Mouse (Mus musculus) ES-E14 (cell line): ENCODE measurements at regions not wholly inside any gene's neighbourhood (a gene's known extent, or its start where the extent isn't known, plus 50 kb on each side); places are given as distances from the start of the nearest gene placed in this dataset.
A peak's percentile ranks its signal among the peaks of the same experiment; 100 is the strongest.
"Not testable (repeated sequence)": the region's sequence is repeated elsewhere in the genome, so short reads cannot be mapped to it uniquely, and the experiment has no call there.

Experiments used
- DNase-seq: peaks from one replicate; pipeline ENCODE4 v3.0.0-alpha.2; 2013; ENCODE audit warnings: low read depth, low spot score
- H3K27ac ChIP-seq: 2 replicates; pipeline ENCODE4 v1.5.1; 2012; ENCODE audit warnings: low read depth, mild to moderate bottlenecking, low read length, moderate library complexity, mixed read lengths; ENCODE audit not compliant: poor library complexity, insufficient read depth, severe bottlenecking
- H3K36me3 ChIP-seq: 2 replicates; pipeline ENCODE4 v1.6.1; 2012; ENCODE audit warnings: mild to moderate bottlenecking, low read length, moderate library complexity, mixed read lengths; ENCODE audit not compliant: control insufficient read depth, poor library complexity, insufficient read depth, severe bottlenecking
- H3K4me1 ChIP-seq, 2 experiments: fragments of 150-350 bp in 1 of 2; sonication (generic) in 1 of 2; 2 replicates each; pipeline ENCODE4 v1.6.1; 2012; ENCODE audit warnings: low read length in 2 of 2, mild to moderate bottlenecking in 1 of 2, mixed read lengths in 1 of 2; ENCODE audit not compliant: control insufficient read depth in 2 of 2, insufficient read depth in 2 of 2, poor library complexity in 1 of 2
- H3K4me3 ChIP-seq, 2 experiments: fragments of 150-350 bp in 1 of 2; sonication (generic) in 1 of 2; 2 replicates each; pipeline ENCODE4 v1.5.1; 2012; ENCODE audit warnings: low read length in 2 of 2, low read depth in 1 of 2, mild to moderate bottlenecking in 1 of 2, mixed read lengths in 1 of 2; ENCODE audit not compliant: insufficient read depth in 1 of 2, poor library complexity in 1 of 2, severe bottlenecking in 1 of 2
- H3K9ac ChIP-seq: 2 replicates; pipeline ENCODE4 v1.6.1; 2012; ENCODE audit warnings: low read depth, mild to moderate bottlenecking, low read length, mixed read lengths; ENCODE audit not compliant: poor library complexity, insufficient read depth, severe bottlenecking
- H3K9me3 ChIP-seq: fragments of 150-350 bp; sonication (generic); 2 replicates; pipeline ENCODE4 v1.6.1; 2012; ENCODE audit warnings: low read depth, mild to moderate bottlenecking, low read length; ENCODE audit not compliant: control insufficient read depth, insufficient read depth
- CHD2 ChIP-seq: IDR thresholded peaks from 2 replicates; pipeline ENCODE4 v1.6.1; 2014; ENCODE audit warnings: mild to moderate bottlenecking, low read depth, low read length, inconsistent platforms
- HCFC1 ChIP-seq: IDR thresholded peaks from 2 replicates; pipeline ENCODE4 v1.6.1; 2012; ENCODE audit warnings: low read length, inconsistent platforms, borderline replicate concordance; ENCODE audit not compliant: insufficient read depth
- MAFK ChIP-seq: IDR thresholded peaks from 2 replicates; pipeline ENCODE4 v1.6.1; 2014; ENCODE audit warnings: mild to moderate bottlenecking, low read depth, low read length, inconsistent platforms; ENCODE audit not compliant: insufficient read depth
- ZC3H11A ChIP-seq: IDR thresholded peaks from 2 replicates; pipeline ENCODE4 v1.6.1; 2012; ENCODE audit warnings: low read depth, mild to moderate bottlenecking, inconsistent platforms, low read length, borderline replicate concordance
- ZNF384 ChIP-seq: IDR thresholded peaks from 2 replicates; pipeline ENCODE4 v1.6.1; 2012; ENCODE audit warnings: low read depth, low read length, inconsistent platforms
- in situ Hi-C, 2 experiments: fragments of 600-800 bp; cut with MboI; formaldehyde crosslinking; loops; one replicate each; pipeline ENCODE4 v1.15.1; 2025; ENCODE audit warnings: low sequenced_read_pairs in 2 of 2, inconsistent platforms in 1 of 2; ENCODE audit not compliant: unreplicated experiment in 2 of 2

DNA sequence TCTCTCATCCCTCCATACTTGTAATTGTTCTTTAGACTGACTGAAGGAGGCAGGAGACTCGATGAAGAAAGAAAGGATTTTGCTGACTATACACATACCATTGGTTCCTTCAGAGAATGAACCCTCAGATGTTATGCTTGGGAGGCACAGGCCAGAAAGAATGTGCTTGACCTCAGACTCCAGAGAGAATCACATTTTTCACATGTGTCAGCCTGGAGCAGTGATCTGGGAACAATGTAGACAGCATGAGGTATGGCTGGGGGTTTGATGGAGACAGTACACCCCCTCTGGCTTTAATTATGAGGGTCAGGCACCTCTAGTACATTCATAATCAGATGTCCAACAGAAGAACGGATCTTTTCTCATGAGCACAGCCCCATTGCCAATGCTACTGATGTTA is 70.3 kb upstream of the Cobl start:
- in situ Hi-C loops: loop anchor here (25.0 kb wide), 2 partner anchors 498 to 1073 kb away; partner anchors contain the start of genes Grb10 (in 1 of the 2), Spata48 (in 1 of the 2) and Zpbp (in 1 of the 2)
- no peak overlapping the region for H3K27ac ChIP-seq
- no peaks in the 10 kb centered on the region for H3K9me3 ChIP-seq
- no peak for DNase-seq
- H3K36me3 ChIP-seq: no peaks in the 10 kb centered on the region
- H3K4me1 ChIP-seq: peaks cover 0 to 3% of the 10 kb centered on the region in 2 experiments; a peak in 1 of 4 replicates
- H3K4me3 ChIP-seq: no peak overlapping the region
- no peak overlapping the region for H3K9ac ChIP-seq
- TF ChIP-seq HCFC1: no peak
- TF ChIP-seq MAFK: no peak
- no peak for TF ChIP-seq ZNF384

DNA sequence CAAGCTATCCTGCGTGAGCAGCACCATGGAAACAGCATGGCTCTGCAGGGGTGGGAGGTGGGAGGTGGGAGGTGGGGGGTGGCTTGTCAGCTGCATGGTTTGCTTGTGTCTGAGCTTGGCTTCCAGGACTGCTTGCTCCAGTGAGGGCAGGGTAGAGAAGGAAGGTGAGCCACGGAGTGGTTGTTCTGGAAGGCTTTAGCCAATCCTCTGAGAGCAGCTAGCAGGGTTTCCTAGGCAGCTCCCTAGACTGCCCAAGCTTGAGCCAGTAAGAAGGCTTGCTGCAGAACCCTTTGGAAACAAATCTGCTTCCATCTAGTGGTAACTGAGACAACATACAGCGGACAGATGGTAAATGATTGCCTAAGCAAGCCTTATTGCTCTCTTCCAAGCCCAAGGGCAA is 67.5 kb upstream of the Cobl start:
- Histone ChIP-seq H3K9me3 (no peaks in the 10 kb centered on the region), H3K4me3 (no peak overlapping the region), H3K9ac (no peak overlapping the region), H3K4me1 (peaks cover 0 to 3% of the 10 kb centered on the region in 2 experiments; a peak in 1 of 4 replicates), H3K27ac (peak overlapping the region; percentile 13; the same call in 1 of the 2 replicates), H3K36me3 (no peaks in the 10 kb centered on the region)
- peak; percentile 69 for DNase-seq
- in situ Hi-C loops: loop anchor here (25.0 kb wide), 2 partner anchors 495 to 1070 kb away; partner anchors contain the start of genes Grb10 (in 1 of the 2), Spata48 (in 1 of the 2) and Zpbp (in 1 of the 2)
- TF ChIP-seq MAFK: no peak
- no peak for TF ChIP-seq CHD2
- peak; percentile 94 for TF ChIP-seq ZC3H11A
- no peak for TF ChIP-seq HCFC1

DNA sequence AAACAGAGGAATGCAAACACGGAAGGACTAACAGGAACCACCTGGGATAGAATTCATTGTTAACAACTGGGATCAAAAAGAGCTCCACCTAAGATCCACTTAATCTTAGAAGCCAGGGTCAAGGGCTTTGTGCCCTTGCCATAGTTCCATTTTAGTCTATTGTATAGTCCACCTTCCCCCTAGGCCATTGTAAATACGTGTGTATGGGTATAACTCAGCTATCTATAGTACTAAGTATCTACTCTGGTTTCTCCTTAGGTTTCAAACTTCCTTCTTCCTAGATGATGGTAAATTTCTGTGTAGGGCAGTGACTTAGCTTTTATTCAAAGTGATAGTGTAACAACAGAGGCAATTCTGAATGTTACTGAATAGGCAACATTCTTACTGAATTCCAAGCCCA is 57.3 kb upstream of the Cobl start:
- not testable (repeated sequence) for H3K27ac ChIP-seq, H3K9ac ChIP-seq, H3K36me3 ChIP-seq, H3K4me1 ChIP-seq, DNase-seq, H3K9me3 ChIP-seq, H3K4me3 ChIP-seq
- in situ Hi-C loops: loop anchor here in 1 of 2 experiments (10.0 kb wide), 1 partner anchor 147 kb away; no protein-coding TSS in a partner anchor

DNA sequence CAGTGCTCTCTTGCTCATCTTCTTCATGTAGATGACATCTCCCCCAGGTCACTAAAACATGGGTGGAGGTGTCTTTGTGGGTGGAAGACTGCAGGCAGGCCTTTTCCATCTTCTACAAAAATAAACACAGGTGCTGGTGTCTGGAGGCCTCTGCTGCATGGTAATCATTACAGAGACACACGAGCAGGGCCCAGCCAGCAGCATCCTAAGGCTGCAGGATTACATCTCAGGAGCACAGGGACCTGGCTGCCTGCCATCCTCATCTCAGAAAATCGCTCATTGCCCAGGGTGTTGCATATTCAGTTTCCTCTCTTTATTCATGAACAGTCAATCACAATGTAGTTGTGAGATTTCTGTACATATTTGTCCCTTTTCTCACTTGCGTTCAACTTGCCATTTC is 56.5 kb upstream of the Cobl start:
- TF ChIP-seq HCFC1 (no peak), MAFK (no peak), ZNF384 (no peak), ZC3H11A (no peak), CHD2 (no peak)
- Histone ChIP-seq H3K4me1 (peaks cover 4 to 6% of the 10 kb centered on the region in 2 experiments; a peak in 3 of 4 replicates), H3K9me3 (no peaks in the 10 kb centered on the region), H3K4me3 (no peak overlapping the region), H3K27ac (no peak overlapping the region; the same call in 1 of the 2 replicates), H3K9ac (no peak overlapping the region), H3K36me3 (no peaks in the 10 kb centered on the region)
- DNase-seq: no peak
- in situ Hi-C loops: loop anchor here in 1 of 2 experiments (10.0 kb wide), 1 partner anchor 146 kb away; no protein-coding TSS in a partner anchor

DNA sequence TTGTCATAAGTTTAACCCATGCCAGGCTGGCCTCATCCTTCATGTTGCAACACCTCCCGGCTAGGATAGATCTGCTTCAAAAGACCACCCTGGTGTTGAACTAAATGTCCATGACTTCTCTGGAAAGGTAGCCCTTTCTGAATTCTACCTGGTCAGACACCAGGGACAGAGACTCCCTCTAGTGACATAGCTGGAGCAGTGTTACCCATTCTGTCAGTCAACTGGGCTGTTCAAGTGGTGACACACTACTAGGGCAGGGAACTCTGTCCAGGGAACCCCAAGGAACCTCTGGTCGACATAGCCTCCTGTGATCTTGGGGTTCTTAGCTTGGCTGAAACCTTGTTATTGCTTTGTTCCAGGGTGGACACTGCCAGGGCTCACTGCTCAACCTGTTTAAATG is 51.6 kb upstream of the Cobl start:
- TF ChIP-seq CHD2 (no peak), HCFC1 (no peak), ZC3H11A (peak; percentile 35; the same call in 1 of the 2 replicates), ZNF384 (no peak), MAFK (no peak)
- Histone ChIP-seq H3K4me3 (no peak overlapping the region), H3K36me3 (no peaks in the 10 kb centered on the region), H3K9me3 (no peaks in the 10 kb centered on the region), H3K4me1 (peaks cover 0 to 3% of the 10 kb centered on the region in 2 experiments; a peak in 1 of 4 replicates), H3K27ac (no peak overlapping the region), H3K9ac (no peak overlapping the region)
- DNase-seq: no peak
- in situ Hi-C loops: no loop called here
